Mouse (Mus musculus) left cerebral cortex, adult 2 months (tissue): ENCODE data around the gene Ldlrad2. TPM values are rescaled to one million over a fixed set of nuclear protein-coding genes. Genes with fewer than 3 reads are reported as not detected.

Source experiments
- DNase-seq, 2 experiments: peaks; one replicate each; pipeline ENCODE4 v3.0.0; 2021 to 2022; ENCODE audit warnings: low spot score in 2 of 2, mixed read lengths in 1 of 2; ENCODE audit errors: extremely low spot score in 1 of 2
- H3K27ac ChIP-seq: fragments of 200-600 bp; 2 replicates; pipeline ENCODE4 v1.8.1; 2022
- H3K4me3 ChIP-seq: fragments of 200-600 bp; 2 replicates; pipeline ENCODE4 v1.8.1; 2022
- CTCF ChIP-seq: fragments of 200-600 bp; IDR thresholded peaks from 2 replicates; pipeline ENCODE4 v1.8.1; 2022; ENCODE audit warnings: antibody characterized with exemption, mild to moderate bottlenecking, moderate library complexity
- intact Hi-C: fragments of 180-260 bp; cut with DNase I; formaldehyde crosslinking; loops from one replicate; pipeline ENCODE4 v1.15.1; 2025
- microRNA-seq, 2 experiments: library from miRNA; unstranded; fragments of <30 nt; microRNA quantifications; one replicate each; pipeline ENCODE4 v1.2.0; 2021
- total RNA-seq, 2 experiments: library from RNA; stranded (reverse); gene quantifications; 2 replicates each; pipeline ENCODE4 v1.2.3; 2021

Ldlrad2 gene
- total RNA-seq, 2 experiments from 2014 or later: not detected

- Histone ChIP-seq H3K4me3 (no peak overlapping the region), H3K27ac (no peak overlapping the region)
- no peak for TF ChIP-seq CTCF
- intact Hi-C loops: loop anchor here (1.0 kb wide), 1 partner anchor 101 kb away; no protein-coding TSS in a partner anchor
- no peak for DNase-seq
These were observed 28.8 kb downstream of the Ldlrad2 start for GRCm38 (mm10) chr4:137545568-137545967.

GRCm38 (mm10) chr4:137542968-137543367 is 31.4 kb downstream of the Ldlrad2 start:
- TF ChIP-seq CTCF: no peak
- intact Hi-C loops: no loop called here

GRCm38 (mm10) chr4:137540356-137540755 is 34.0 kb downstream of the Ldlrad2 start:
- Histone ChIP-seq H3K27ac (no peak overlapping the region), H3K4me3 (no peak overlapping the region)
- no peak for DNase-seq
- intact Hi-C loops: no loop called here
- TF ChIP-seq CTCF: no peak

More at GRCm38 (mm10) chr4:137542968-137543367, 31.4 kb downstream of the Ldlrad2 start:
- H3K4me3 ChIP-seq: no peak overlapping the region
- H3K27ac ChIP-seq: no peak overlapping the region
- no peak for DNase-seq

- Histone ChIP-seq H3K27ac (no peak overlapping the region), H3K4me3 (no peak overlapping the region)
- intact Hi-C loops: no loop called here
- DNase-seq: no peak
- no peak for TF ChIP-seq CTCF
These were observed 46.5 kb downstream of the Ldlrad2 start for GRCm38 (mm10) chr4:137527872-137528271.

GRCm38 (mm10) chr4:137527368-137527767 is 47.0 kb downstream of the Ldlrad2 start:
- TF ChIP-seq CTCF: no peak
- H3K27ac ChIP-seq: no peak overlapping the region
- DNase-seq: no peak
- no peak overlapping the region for H3K4me3 ChIP-seq
- intact Hi-C loops: no loop called here

- TF ChIP-seq CTCF: no peak
- intact Hi-C loops: no loop called here
- DNase-seq: no peak
These were observed 48.9 kb downstream of the Ldlrad2 start for GRCm38 (mm10) chr4:137525426-137525825.

More at GRCm38 (mm10) chr4:137525426-137525825, 48.9 kb downstream of the Ldlrad2 start:
- Histone ChIP-seq H3K4me3 (no peak overlapping the region), H3K27ac (no peak overlapping the region)

Small RNA genes lying within 50 kb of the gene (microRNA-seq; reads per million reads assigned to microRNA genes)
- gene Mir7018: 0 reads per million in 2 experiments

Other genes with a start within 250 kb of the Ldlrad2 start
- 100 to 1,000 TPM; 294 to 318 TPM for gene Cdc42, start 216.8 kb downstream of the Ldlrad2 start, total RNA-seq
- gene Cela3a, start 164.8 kb downstream of the Ldlrad2 start, total RNA-seq: not detected
- gene Cela3b, start 144.0 kb downstream of the Ldlrad2 start, total RNA-seq: not detected
- gene 1700013G24Rik, start 121.3 kb downstream of the Ldlrad2 start, total RNA-seq: not detected
- gene Hspg2, start 105.8 kb downstream of the Ldlrad2 start, total RNA-seq: 1 to 10 TPM; 5.5 to 6.5 TPM
- gene Usp48, start 19.2 kb upstream of the Ldlrad2 start, total RNA-seq: 100 to 1,000 TPM; 128 to 144 TPM
- gene Rap1gap, start 90.2 kb upstream of the Ldlrad2 start, total RNA-seq: 100 to 1,000 TPM; 267 to 315 TPM
- gene Alpl, start 221.8 kb upstream of the Ldlrad2 start, total RNA-seq: 1 to 10 TPM; 5.1 to 8.5 TPM